Mouse (Mus musculus) spleen, adult 2 months (tissue): Measurements from ENCODE around the gene Atoh7.

ENCODE experiments used
- CTCF ChIP-seq: fragments of 200-500 bp; IDR thresholded peaks from 2 replicates; pipeline ENCODE4 v1.5.1; 2011; ENCODE audit warnings: mild to moderate bottlenecking, inconsistent platforms; ENCODE audit not compliant: insufficient read depth, insufficient read length, insufficient replicate concordance; ENCODE audit errors: extremely low read depth
- POLR2A ChIP-seq: fragments of 200-500 bp; IDR thresholded peaks from 2 replicates; pipeline ENCODE4 v1.6.1; 2011; ENCODE audit warnings: low read depth, low read length, inconsistent platforms

DNA sequence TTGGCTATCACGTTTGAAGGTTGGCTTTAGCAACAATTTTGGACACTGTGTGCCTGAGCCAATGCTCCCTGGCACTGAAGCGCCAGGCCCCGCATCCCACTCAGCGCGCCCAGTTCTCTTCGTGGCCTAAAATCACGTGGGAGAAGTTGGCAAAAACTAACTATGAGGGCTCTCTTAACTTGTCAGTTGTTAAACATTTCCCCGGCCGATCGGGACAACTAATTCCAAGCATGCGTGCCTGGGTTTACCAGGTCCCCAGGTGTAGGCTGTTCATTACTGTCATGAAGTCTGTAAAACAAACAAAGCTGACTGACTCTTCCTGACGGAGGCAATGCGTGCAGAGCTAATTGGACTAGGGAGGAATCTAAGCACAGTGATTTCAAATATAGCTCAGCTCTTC is 43.2 kb downstream of the Atoh7 start:
- TF ChIP-seq CTCF = no peak
- TF ChIP-seq POLR2A = no peak
